Mouse (Mus musculus): ENCODE data around the gene Slc25a23. TPM values are rescaled to one million over a fixed set of nuclear protein-coding genes. Genes with fewer than 3 reads are reported as not detected.

The Slc25a23 gene
- polyA plus RNA-seq, 1 experiment from 2014 or later, result 11.6 TPM

DNA sequence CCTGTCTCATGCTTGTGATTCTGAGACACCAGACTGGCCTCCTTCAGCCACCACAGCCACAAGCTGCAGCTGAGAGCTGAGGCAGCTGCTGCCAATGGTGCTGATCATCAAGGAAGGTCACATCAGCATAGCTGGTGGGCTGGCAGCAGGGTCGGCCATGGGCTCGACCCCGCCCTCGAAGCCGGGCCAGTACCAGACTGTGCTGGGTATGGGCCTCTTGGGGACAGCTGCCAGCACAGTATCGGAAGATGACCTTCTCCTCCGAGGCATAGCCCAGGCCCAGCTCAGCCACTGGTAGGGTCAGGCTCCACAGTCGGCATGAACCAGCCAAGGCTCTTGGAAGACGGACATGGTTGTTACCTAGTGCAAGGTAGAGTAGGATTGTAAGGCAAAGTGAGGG lies 60.2 kb downstream of the Slc25a23 start:
- 90% methylated on average over 9 of the region's 9 CpGs for WGBS (ENCODE audit: insufficient replicate concordance)
- no peak for ATAC-seq (replicated peaks; ENCODE audit: insufficient number of reproducible peaks, low FRiP score, low TSS enrichment)
- Histone ChIP-seq H3K9ac (ENCODE audit: low read depth, low read length) (no peak overlapping the region), H3K9me3 (replicated peaks; ENCODE audit: control insufficient read depth, low read length) (no peaks in the 10 kb centered on the region), H3K27ac (ENCODE audit: low read depth, low read length) (no peak overlapping the region), H3K4me2 (no peak overlapping the region), H3K27me3 (ENCODE audit: control insufficient read depth, insufficient read depth, low read length) (no peaks in the 10 kb centered on the region), H3K4me3 (ENCODE audit: low read depth, low read length) (no peak overlapping the region), H3K36me3 (ENCODE audit: control insufficient read depth, insufficient read depth, low read length) (peaks cover 19% of the 10 kb centered on the region), H3K4me1 (ENCODE audit: control insufficient read depth, insufficient read depth, low read length) (peaks cover 25% of the 10 kb centered on the region)

DNA sequence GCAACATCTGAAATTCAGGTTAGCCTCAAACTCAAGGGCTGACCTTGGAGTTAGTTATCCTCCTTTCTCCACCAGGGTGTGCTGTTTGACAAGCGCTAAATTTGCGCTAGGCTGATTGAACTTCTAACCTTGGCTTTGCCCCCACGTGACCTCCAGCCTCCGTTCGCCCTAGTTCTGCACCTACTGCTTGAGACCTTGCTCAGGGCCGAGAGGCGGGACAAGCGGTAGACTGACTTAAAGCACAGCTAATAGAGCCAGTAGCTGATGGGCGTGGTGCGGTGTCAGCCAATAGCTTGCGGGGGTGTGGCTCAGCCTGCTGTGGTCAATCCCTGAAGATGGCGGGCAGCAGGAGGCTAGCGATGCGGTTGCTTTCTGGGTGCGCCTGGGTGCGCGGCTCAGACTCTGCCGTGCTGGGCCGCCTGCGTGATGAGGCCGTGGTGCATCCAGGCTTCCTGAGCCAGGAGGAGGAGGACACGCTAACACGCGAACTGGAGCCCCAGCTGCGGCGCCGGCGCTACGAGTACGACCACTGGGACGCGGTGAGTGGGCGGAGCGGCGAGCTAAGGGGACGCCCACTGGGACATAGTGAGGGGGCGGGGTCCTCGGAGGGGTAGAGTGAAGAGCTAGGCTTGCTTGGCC lies 62.5 kb downstream of the Slc25a23 start, which contains the start of gene Alkbh7:
Alkbh7 (plus strand) TSS at position 311 of the 639 bp plus-strand sequence.
- H3K9me3 ChIP-seq (replicated peaks; ENCODE audit: control insufficient read depth, low read length), result no peaks in the 10 kb centered on the region
- H3K27ac ChIP-seq (ENCODE audit: low read depth, low read length), result no peak within 1 kb of the TSS; the same call in 1 of the 2 replicates
- ATAC-seq (replicated peaks; ENCODE audit: insufficient number of reproducible peaks, low FRiP score, low TSS enrichment), result peak; percentile 99
- peaks cover 23% of the 10 kb centered on the region for H3K4me1 ChIP-seq (ENCODE audit: control insufficient read depth, insufficient read depth, low read length)
- peak within 1 kb of the TSS; percentile 72; the same call in 1 of the 2 replicates for H3K9ac ChIP-seq (ENCODE audit: low read depth, low read length)
- H3K4me3 ChIP-seq (ENCODE audit: low read depth, low read length), result peak within 1 kb of the TSS; percentile 76
- peaks cover 25% of the 10 kb centered on the region for H3K36me3 ChIP-seq (ENCODE audit: control insufficient read depth, insufficient read depth, low read length)
- no peaks in the 10 kb centered on the region for H3K27me3 ChIP-seq (ENCODE audit: control insufficient read depth, insufficient read depth, low read length)
- 0% methylated on average over 38 of the region's 38 CpGs for WGBS (ENCODE audit: insufficient replicate concordance)
- peak within 1 kb of the TSS; percentile 76 for H3K4me2 ChIP-seq

DNA sequence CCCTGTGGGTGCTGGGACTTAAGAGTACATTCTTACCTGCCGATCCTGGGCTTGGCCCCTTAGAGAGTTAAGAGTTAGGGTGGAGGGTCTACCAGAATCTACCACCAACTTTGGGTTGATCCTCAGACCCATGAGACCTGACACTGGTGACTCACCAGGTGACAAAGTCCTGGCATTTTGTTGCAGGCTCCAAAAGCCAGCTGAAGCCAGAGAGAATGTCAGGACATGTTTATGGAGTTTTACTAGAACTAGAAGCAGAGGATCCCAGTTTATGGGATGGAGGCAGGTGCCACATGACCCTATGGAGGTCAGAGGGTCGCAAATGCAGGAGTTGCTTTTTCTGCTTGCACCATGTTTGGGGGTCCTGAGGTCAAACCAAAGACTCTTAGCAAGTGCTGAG lies 63.2 kb downstream of the Slc25a23 start:
- Histone ChIP-seq H3K4me1 (ENCODE audit: control insufficient read depth, insufficient read depth, low read length) (peaks cover 18% of the 10 kb centered on the region), H3K27ac (ENCODE audit: low read depth, low read length) (no peak overlapping the region), H3K9ac (ENCODE audit: low read depth, low read length) (no peak overlapping the region), H3K4me2 (no peak overlapping the region; the same call in 1 of the 2 replicates), H3K27me3 (ENCODE audit: control insufficient read depth, insufficient read depth, low read length) (no peaks in the 10 kb centered on the region), H3K36me3 (ENCODE audit: control insufficient read depth, insufficient read depth, low read length) (peaks cover 25% of the 10 kb centered on the region), H3K9me3 (replicated peaks; ENCODE audit: control insufficient read depth, low read length) (no peaks in the 10 kb centered on the region), H3K4me3 (ENCODE audit: low read depth, low read length) (no peak overlapping the region)
- 72% methylated on average over 2 of the region's 2 CpGs for WGBS (ENCODE audit: insufficient replicate concordance)
- ATAC-seq (replicated peaks; ENCODE audit: insufficient number of reproducible peaks, low FRiP score, low TSS enrichment), result no peak

DNA sequence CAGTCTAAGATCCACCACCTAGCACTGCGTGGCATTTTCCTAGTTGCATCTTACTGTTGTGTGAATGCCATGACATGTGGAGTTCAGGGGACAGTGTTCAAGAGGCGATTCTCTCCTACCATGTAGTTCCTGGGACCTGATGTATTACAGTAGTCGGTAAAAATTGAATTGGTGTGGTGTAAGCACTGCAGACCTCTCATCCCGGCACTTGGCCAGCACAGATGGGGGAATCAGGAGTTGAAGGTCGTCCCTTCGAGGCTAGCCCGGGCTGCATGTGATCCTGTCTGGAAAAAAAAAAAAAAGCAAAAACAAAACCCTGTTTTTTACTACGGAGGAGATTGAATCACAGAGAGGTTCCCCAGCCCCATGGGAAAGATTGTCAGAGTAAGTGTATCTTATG lies 64.6 kb downstream of the Slc25a23 start:
- Histone ChIP-seq H3K36me3 (ENCODE audit: control insufficient read depth, insufficient read depth, low read length) (peaks cover 25% of the 10 kb centered on the region), H3K27ac (ENCODE audit: low read depth, low read length) (no peak overlapping the region), H3K4me1 (ENCODE audit: control insufficient read depth, insufficient read depth, low read length) (peaks cover 12% of the 10 kb centered on the region), H3K4me3 (ENCODE audit: low read depth, low read length) (no peak overlapping the region), H3K9me3 (replicated peaks; ENCODE audit: control insufficient read depth, low read length) (no peaks in the 10 kb centered on the region), H3K9ac (ENCODE audit: low read depth, low read length) (no peak overlapping the region), H3K27me3 (ENCODE audit: control insufficient read depth, insufficient read depth, low read length) (no peaks in the 10 kb centered on the region), H3K4me2 (no peak overlapping the region)
- 86% methylated on average over 8 of the region's 8 CpGs for WGBS (ENCODE audit: insufficient replicate concordance)
- ATAC-seq (replicated peaks; ENCODE audit: insufficient number of reproducible peaks, low FRiP score, low TSS enrichment), result no peak

Other genes with a start within 250 kb of the Slc25a23 start
- 3.2 and 3.3 TPM in 2 replicates for gene Rfx2, start 228.8 kb downstream of the Slc25a23 start, polyA plus RNA-seq (2014; fragmentation: Nextera tagmentation; extraction: Ambion mirVana)
- gene Acsbg2, start 185.4 kb downstream of the Slc25a23 start, polyA plus RNA-seq (2014; fragmentation: Nextera tagmentation; extraction: Ambion mirVana), result not detected in 2 replicates
- gene 1700061G19Rik, start 184.4 kb downstream of the Slc25a23 start, polyA plus RNA-seq (2014; fragmentation: Nextera tagmentation; extraction: Ambion mirVana), result 0.26 and 0.44 TPM in 2 replicates
- 14.2 and 20.1 TPM in 2 replicates for gene Mllt1, start 124.4 kb downstream of the Slc25a23 start, polyA plus RNA-seq (2014; fragmentation: Nextera tagmentation; extraction: Ambion mirVana)
- not detected in 2 replicates for gene Acer1, start 77.7 kb downstream of the Slc25a23 start, polyA plus RNA-seq (2014; fragmentation: Nextera tagmentation; extraction: Ambion mirVana)
- 124 and 130 TPM in 2 replicates for gene Clpp, start 69.6 kb downstream of the Slc25a23 start, polyA plus RNA-seq (2014; fragmentation: Nextera tagmentation; extraction: Ambion mirVana)
- 49.4 and 50.8 TPM in 2 replicates for gene Alkbh7, start 62.5 kb downstream of the Slc25a23 start, polyA plus RNA-seq (2014; fragmentation: Nextera tagmentation; extraction: Ambion mirVana)
- gene Pspn, start 59.8 kb downstream of the Slc25a23 start, polyA plus RNA-seq (2014; fragmentation: Nextera tagmentation; extraction: Ambion mirVana), result 0.50 and 0.72 TPM in 2 replicates
- gene Gtf2f1, start 48.6 kb downstream of the Slc25a23 start, polyA plus RNA-seq (2014; fragmentation: Nextera tagmentation; extraction: Ambion mirVana), result 40.0 and 41.3 TPM in 2 replicates
- gene Gm17949, start 48.4 kb downstream of the Slc25a23 start, polyA plus RNA-seq (2014; fragmentation: Nextera tagmentation; extraction: Ambion mirVana), result 0.17 and 0.18 TPM in 2 replicates
- 28.8 and 33.5 TPM in 2 replicates for gene Khsrp, start 28.3 kb downstream of the Slc25a23 start, polyA plus RNA-seq (2014; fragmentation: Nextera tagmentation; extraction: Ambion mirVana)
- not detected in 2 replicates for gene Slc25a41, start 18.2 kb downstream of the Slc25a23 start, polyA plus RNA-seq (2014; fragmentation: Nextera tagmentation; extraction: Ambion mirVana)
- gene Crb3, start 758 bp downstream of the Slc25a23 start, polyA plus RNA-seq (2014; fragmentation: Nextera tagmentation; extraction: Ambion mirVana), result 0.31 and 0.72 TPM in 2 replicates
- 0.49 and 0.58 TPM in 2 replicates for gene Dennd1c, start 18.7 kb upstream of the Slc25a23 start, polyA plus RNA-seq (2014; fragmentation: Nextera tagmentation; extraction: Ambion mirVana)
- 12.2 and 15.6 TPM in 2 replicates for gene Tubb4a, start 27.9 kb upstream of the Slc25a23 start, polyA plus RNA-seq (2014; fragmentation: Nextera tagmentation; extraction: Ambion mirVana)
- gene Tnfsf9, start 45.5 kb upstream of the Slc25a23 start, polyA plus RNA-seq (2014; fragmentation: Nextera tagmentation; extraction: Ambion mirVana), result 5.5 and 6.7 TPM in 2 replicates
- not detected in 2 replicates for gene Cd70, start 89.9 kb upstream of the Slc25a23 start, polyA plus RNA-seq (2014; fragmentation: Nextera tagmentation; extraction: Ambion mirVana)
- gene Tnfsf14, start 134.3 kb upstream of the Slc25a23 start, polyA plus RNA-seq (2014; fragmentation: Nextera tagmentation; extraction: Ambion mirVana), result 0.27 and 0.46 TPM in 2 replicates
- 1.3 and 1.6 TPM in 2 replicates for gene C3, start 168.3 kb upstream of the Slc25a23 start, polyA plus RNA-seq (2014; fragmentation: Nextera tagmentation; extraction: Ambion mirVana)
- 24.0 and 24.7 TPM in 2 replicates for gene Gpr108, start 188.6 kb upstream of the Slc25a23 start, polyA plus RNA-seq (2014; fragmentation: Nextera tagmentation; extraction: Ambion mirVana)
- gene Trip10, start 189.6 kb upstream of the Slc25a23 start, polyA plus RNA-seq (2014; fragmentation: Nextera tagmentation; extraction: Ambion mirVana), result 35.1 and 36.9 TPM in 2 replicates
- gene Vav1, start 219.2 kb upstream of the Slc25a23 start, polyA plus RNA-seq (2014; fragmentation: Nextera tagmentation; extraction: Ambion mirVana), result 1.7 and 2.2 TPM in 2 replicates

Measured in heart, embryonic 11.5 days (tissue).